Mouse (Mus musculus): ENCODE data around the gene Pdzd2. TPM values are rescaled to one million over a fixed set of nuclear protein-coding genes. Genes with fewer than 3 reads are reported as not detected.
A peak's percentile ranks its signal among the peaks of the same experiment; 100 is the strongest.

Pdzd2 gene
- polyA plus RNA-seq, 1 experiment = 19.8 TPM

GRCm38 (mm10) chr15:12606306-12606705 is 133.4 kb downstream of the Pdzd2 start:
- H3K4me3 ChIP-seq (ENCODE audit: insufficient read depth, low read length) = no peak overlapping the region
- H3K4me1 ChIP-seq (ENCODE audit: control insufficient read depth, insufficient read depth, low read length) = no peaks in the 10 kb centered on the region
- H3K27ac ChIP-seq (ENCODE audit: insufficient read depth, low read length) = no peak overlapping the region
- TF ChIP-seq CTCF (IDR thresholded peaks at IDR 0.05; ENCODE audit: extremely low read depth, insufficient read depth, low read length) (no peak), POLR2A (IDR thresholded peaks at IDR 0.05; ENCODE audit: extremely low read depth, insufficient read depth, low read length) (no peak)

GRCm38 (mm10) chr15:12605239-12605993 is 134.3 kb downstream of the Pdzd2 start:
- TF ChIP-seq POLR2A (IDR thresholded peaks at IDR 0.05; ENCODE audit: extremely low read depth, insufficient read depth, low read length) (no peak), CTCF (IDR thresholded peaks at IDR 0.05; ENCODE audit: extremely low read depth, insufficient read depth, low read length) (no peak)
- H3K27ac ChIP-seq (ENCODE audit: insufficient read depth, low read length) = no peak overlapping the region
- no peaks in the 10 kb centered on the region for H3K4me1 ChIP-seq (ENCODE audit: control insufficient read depth, insufficient read depth, low read length)
- no peak overlapping the region for H3K4me3 ChIP-seq (ENCODE audit: insufficient read depth, low read length)

GRCm38 (mm10) chr15:12603674-12604073 is 136.1 kb downstream of the Pdzd2 start:
- 0 out of 2 replicates have a peak, but pooled peaks have one; percentile 0 for TF ChIP-seq CTCF (IDR thresholded peaks at IDR 0.05; ENCODE audit: extremely low read depth, insufficient read depth, low read length)
- TF ChIP-seq POLR2A (IDR thresholded peaks at IDR 0.05; ENCODE audit: extremely low read depth, insufficient read depth, low read length) = no peak
- no peaks in the 10 kb centered on the region for H3K4me1 ChIP-seq (ENCODE audit: control insufficient read depth, insufficient read depth, low read length)
- H3K27ac ChIP-seq (ENCODE audit: insufficient read depth, low read length) = no peak overlapping the region
- H3K4me3 ChIP-seq (ENCODE audit: insufficient read depth, low read length) = no peak overlapping the region

- H3K27ac ChIP-seq (ENCODE audit: insufficient read depth, low read length) = no peak overlapping the region
- no peak overlapping the region for H3K4me3 ChIP-seq (ENCODE audit: insufficient read depth, low read length)
- no peak for TF ChIP-seq POLR2A (IDR thresholded peaks at IDR 0.05; ENCODE audit: extremely low read depth, insufficient read depth, low read length)
- TF ChIP-seq CTCF (IDR thresholded peaks at IDR 0.05; ENCODE audit: extremely low read depth, insufficient read depth, low read length) = no peak
- peaks cover 2% of the 10 kb centered on the region; the same call in 1 of the 2 replicates for H3K4me1 ChIP-seq (ENCODE audit: control insufficient read depth, insufficient read depth, low read length)
Observed at GRCm38 (mm10) chr15:12593094-12593493, 146.6 kb downstream of the Pdzd2 start.

- no peak for TF ChIP-seq POLR2A (IDR thresholded peaks at IDR 0.05; ENCODE audit: extremely low read depth, insufficient read depth, low read length)
- no peak for TF ChIP-seq CTCF (IDR thresholded peaks at IDR 0.05; ENCODE audit: extremely low read depth, insufficient read depth, low read length)
- H3K27ac ChIP-seq (ENCODE audit: insufficient read depth, low read length) = no peak overlapping the region
- peaks cover 2% of the 10 kb centered on the region; the same call in 1 of the 2 replicates for H3K4me1 ChIP-seq (ENCODE audit: control insufficient read depth, insufficient read depth, low read length)
- H3K4me3 ChIP-seq (ENCODE audit: insufficient read depth, low read length) = no peak overlapping the region
Observed at GRCm38 (mm10) chr15:12592628-12593027, 147.1 kb downstream of the Pdzd2 start.

GRCm38 (mm10) chr15:12588661-12589060 is 151.1 kb downstream of the Pdzd2 start:
- Histone ChIP-seq H3K4me3 (ENCODE audit: insufficient read depth, low read length) (no peak overlapping the region), H3K27ac (ENCODE audit: insufficient read depth, low read length) (no peak overlapping the region)
- no peak for TF ChIP-seq CTCF (IDR thresholded peaks at IDR 0.05; ENCODE audit: extremely low read depth, insufficient read depth, low read length)
- TF ChIP-seq POLR2A (IDR thresholded peaks at IDR 0.05; ENCODE audit: extremely low read depth, insufficient read depth, low read length) = no peak

GRCm38 (mm10) chr15:12586852-12587424 is 152.8 kb downstream of the Pdzd2 start:
- Histone ChIP-seq H3K27ac (ENCODE audit: insufficient read depth, low read length) (no peak overlapping the region), H3K4me1 (ENCODE audit: control insufficient read depth, insufficient read depth, low read length) (peaks cover 4% of the 10 kb centered on the region), H3K4me3 (ENCODE audit: insufficient read depth, low read length) (no peak overlapping the region)
- TF ChIP-seq POLR2A (IDR thresholded peaks at IDR 0.05; ENCODE audit: extremely low read depth, insufficient read depth, low read length) = no peak
- no peak for TF ChIP-seq CTCF (IDR thresholded peaks at IDR 0.05; ENCODE audit: extremely low read depth, insufficient read depth, low read length)

More at GRCm38 (mm10) chr15:12588661-12589060, 151.1 kb downstream of the Pdzd2 start:
- peaks cover 4% of the 10 kb centered on the region for H3K4me1 ChIP-seq (ENCODE audit: control insufficient read depth, insufficient read depth, low read length)

GRCm38 (mm10) chr15:12586154-12586553 is 153.6 kb downstream of the Pdzd2 start:
- Histone ChIP-seq H3K4me3 (ENCODE audit: insufficient read depth, low read length) (no peak overlapping the region), H3K27ac (ENCODE audit: insufficient read depth, low read length) (no peak overlapping the region)
- TF ChIP-seq POLR2A (IDR thresholded peaks at IDR 0.05; ENCODE audit: extremely low read depth, insufficient read depth, low read length) (no peak), CTCF (IDR thresholded peaks at IDR 0.05; ENCODE audit: extremely low read depth, insufficient read depth, low read length) (peak; percentile 87)

GRCm38 (mm10) chr15:12583051-12583450 is 156.7 kb downstream of the Pdzd2 start:
- no peak overlapping the region for H3K4me3 ChIP-seq (ENCODE audit: insufficient read depth, low read length)
- TF ChIP-seq CTCF (IDR thresholded peaks at IDR 0.05; ENCODE audit: extremely low read depth, insufficient read depth, low read length) (no peak), POLR2A (IDR thresholded peaks at IDR 0.05; ENCODE audit: extremely low read depth, insufficient read depth, low read length) (no peak)
- H3K4me1 ChIP-seq (ENCODE audit: control insufficient read depth, insufficient read depth, low read length) = peaks cover 2% of the 10 kb centered on the region
- H3K27ac ChIP-seq (ENCODE audit: insufficient read depth, low read length) = no peak overlapping the region

More at GRCm38 (mm10) chr15:12586154-12586553, 153.6 kb downstream of the Pdzd2 start:
- H3K4me1 ChIP-seq (ENCODE audit: control insufficient read depth, insufficient read depth, low read length) = peaks cover 4% of the 10 kb centered on the region

GRCm38 (mm10) chr15:12582471-12582870 is 157.3 kb downstream of the Pdzd2 start:
- Histone ChIP-seq H3K27ac (ENCODE audit: insufficient read depth, low read length) (no peak overlapping the region), H3K4me3 (ENCODE audit: insufficient read depth, low read length) (no peak overlapping the region), H3K4me1 (ENCODE audit: control insufficient read depth, insufficient read depth, low read length) (peaks cover 2% of the 10 kb centered on the region)
- no peak for TF ChIP-seq POLR2A (IDR thresholded peaks at IDR 0.05; ENCODE audit: extremely low read depth, insufficient read depth, low read length)
- no peak for TF ChIP-seq CTCF (IDR thresholded peaks at IDR 0.05; ENCODE audit: extremely low read depth, insufficient read depth, low read length)
